ENCODE assay signal across 8 mouse cellular contexts in the genomic region with DNA sequence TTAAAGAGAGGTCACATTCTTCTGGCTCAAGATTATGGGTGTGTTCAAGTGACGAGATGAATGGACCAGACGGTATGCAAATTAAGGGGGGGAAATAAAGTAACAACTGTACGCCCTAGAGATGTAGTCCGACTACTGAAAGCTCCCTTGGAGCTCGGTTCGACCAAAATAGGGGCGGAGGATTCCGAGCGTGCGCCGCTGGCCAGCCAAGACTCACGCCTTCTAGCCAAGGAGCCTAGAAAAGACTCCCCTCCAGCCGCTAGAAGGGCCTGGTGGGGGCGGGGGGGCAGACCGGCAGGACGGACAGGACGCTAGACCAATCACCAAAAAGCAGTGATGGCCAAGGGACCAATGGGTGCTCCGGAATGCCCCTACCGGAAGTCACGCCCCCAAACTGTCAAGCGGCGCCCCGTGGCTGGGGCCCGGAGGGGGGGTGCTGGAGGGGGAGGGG. TPM values are rescaled to one million over a fixed set of nuclear protein-coding genes. Genes with fewer than 3 reads are reported as not detected.
A peak's percentile ranks its signal among the peaks of the same experiment; 100 is the strongest.
DNase-seq lines count a peak whose midpoint lies in the region; ATAC-seq and TF ChIP-seq lines count a peak whose summit lies in the region.

Gene Nt5m (plus strand): TSS at position 440 of the 451 bp plus-strand sequence.

- no peak for TF ChIP-seq POLR2A in bone marrow, adult 2 months (IDR thresholded peaks at IDR 0.05; ENCODE audit: borderline replicate concordance, control insufficient read depth, low read depth, low read length)

- peaks cover 33% of the 10 kb centered on the region for H3K36me3 ChIP-seq in embryonic facial prominence, embryonic 14.5 days (ENCODE audit: control insufficient read depth, insufficient read depth, low read length)
- H3K36me3 ChIP-seq in limb, embryonic 13.5 days, result peaks cover 27% of the 10 kb centered on the region
- peaks cover 20% of the 10 kb centered on the region for H3K36me3 ChIP-seq in midbrain, embryonic 15.5 days (replicated peaks)

- under 1% methylated on average over 24 of the region's 24 CpGs for WGBS in bone marrow, adult 2 months
- under 1% methylated on average over 16 of the region's 24 CpGs for WGBS in embryonic facial prominence, embryonic 14.5 days
- under 1% methylated on average over 24 of the region's 24 CpGs for WGBS in limb, embryonic 13.5 days
- under 1% methylated on average over 24 of the region's 24 CpGs for WGBS in midbrain, embryonic 15.5 days

- H3K27me3 ChIP-seq in embryonic facial prominence, embryonic 14.5 days (replicated peaks; ENCODE audit: control insufficient read depth, insufficient read depth, low read length), result no peaks in the 10 kb centered on the region
- H3K27me3 ChIP-seq in limb, embryonic 13.5 days, result no peaks in the 10 kb centered on the region
- H3K27me3 ChIP-seq in midbrain, embryonic 15.5 days (replicated peaks), result no peaks in the 10 kb centered on the region

- H3K4me1 ChIP-seq in bone marrow, adult 2 months (ENCODE audit: control insufficient read depth, insufficient read depth, low read length), result no peaks in the 10 kb centered on the region; the same call in 1 of the 2 replicates
- H3K4me1 ChIP-seq in embryonic facial prominence, embryonic 14.5 days (ENCODE audit: control insufficient read depth, insufficient read depth, low read length), result peaks cover 14% of the 10 kb centered on the region
- H3K4me1 ChIP-seq in limb, embryonic 13.5 days, result peaks cover 26% of the 10 kb centered on the region
- peaks cover 28% of the 10 kb centered on the region for H3K4me1 ChIP-seq in midbrain, embryonic 15.5 days

- H3K9ac ChIP-seq in embryonic facial prominence, embryonic 14.5 days (ENCODE audit: low read depth, low read length), result peak within 1 kb of the TSS; percentile 97
- H3K9ac ChIP-seq in limb, embryonic 13.5 days, result peak within 1 kb of the TSS; percentile 96
- peak within 1 kb of the TSS; percentile 99 for H3K9ac ChIP-seq in midbrain, embryonic 15.5 days

- H3K4me2 ChIP-seq in embryonic facial prominence, embryonic 14.5 days (ENCODE audit: low read depth, low read length), result peak within 1 kb of the TSS; percentile 74
- H3K4me2 ChIP-seq in limb, embryonic 13.5 days (replicated peaks), result peak within 1 kb of the TSS; percentile 67
- peak within 1 kb of the TSS; percentile 66 for H3K4me2 ChIP-seq in midbrain, embryonic 15.5 days

- peak; percentile 98 for DNase-seq in A20 (ENCODE audit: low read depth, low spot score)
- peak; percentile 97 for DNase-seq in embryonic facial prominence, embryonic 14.5 days (ENCODE audit: low spot score)
- peak; percentile 97 for DNase-seq in heart, adult 8-10 months (ENCODE audit: low spot score)
- DNase-seq in kidney, adult 9 months, result peak; percentile 95
- DNase-seq in spleen, adult 18-20 months, result peak; percentile 89 to 91

- ATAC-seq in embryonic facial prominence, embryonic 14.5 days (ENCODE audit: low read depth), result peak; percentile 97
- peak; percentile 96 for ATAC-seq in limb, embryonic 13.5 days (ENCODE audit: low FRiP score, low read depth)
- peak; percentile 98 for ATAC-seq in midbrain, embryonic 15.5 days (replicated peaks)

- peak within 1 kb of the TSS; percentile 92 for H3K27ac ChIP-seq in bone marrow, adult 2 months (ENCODE audit: control insufficient read depth, insufficient read depth, low read depth, low read length, poor library complexity)
- H3K27ac ChIP-seq in embryonic facial prominence, embryonic 14.5 days (replicated peaks; ENCODE audit: low read depth, low read length), result peak within 1 kb of the TSS; percentile 99
- H3K27ac ChIP-seq in limb, embryonic 13.5 days, result peak within 1 kb of the TSS; percentile 98
- H3K27ac ChIP-seq in midbrain, embryonic 15.5 days, result peak within 1 kb of the TSS; percentile 99

- H3K9me3 ChIP-seq in embryonic facial prominence, embryonic 14.5 days (ENCODE audit: control insufficient read depth, low read length), result no peaks in the 10 kb centered on the region
- no peaks in the 10 kb centered on the region for H3K9me3 ChIP-seq in limb, embryonic 13.5 days
- H3K9me3 ChIP-seq in midbrain, embryonic 15.5 days, result no peaks in the 10 kb centered on the region

- peak within 1 kb of the TSS; percentile 97 for H3K4me3 ChIP-seq in bone marrow, adult 2 months (replicated peaks; ENCODE audit: control insufficient read depth, low read depth, low read length)
- peak within 1 kb of the TSS; percentile 96 for H3K4me3 ChIP-seq in embryonic facial prominence, embryonic 14.5 days (ENCODE audit: low read depth, low read length)
- peak within 1 kb of the TSS; percentile 95 for H3K4me3 ChIP-seq in limb, embryonic 13.5 days
- peak within 1 kb of the TSS; percentile 97 for H3K4me3 ChIP-seq in midbrain, embryonic 15.5 days

- no peak for TF ChIP-seq CTCF in bone marrow, adult 2 months (IDR thresholded peaks at IDR 0.05; ENCODE audit: control insufficient read depth, insufficient read depth, low read length)

RNA-seq across cellular contexts. Expression of gene Nt5m, which starts in this region (rescaled TPM):
- 6.2 and 8.2 TPM in 2 replicates for polyA plus RNA-seq in bone marrow, adult 2 months (2011; ENCODE audit: insufficient read depth, insufficient read length, low replicate concordance, missing spikeins)
- polyA plus RNA-seq in embryonic facial prominence, embryonic 14.5 days (2014; fragmentation: Nextera tagmentation; extraction: Ambion mirVana), result 34.6 and 37.5 TPM in 2 replicates
- 10 to 100 TPM; 24.3 to 32.0 (median 26.8) TPM for total RNA-seq in heart, adult 8-10 months (2022)
- 40.3 and 44.8 TPM in 2 replicates for polyA plus RNA-seq in limb, embryonic 13.5 days (2015; fragmentation: Nextera tagmentation; extraction: Ambion mirVana)
- 77.6 and 78.2 TPM in 2 replicates for polyA plus RNA-seq in midbrain, embryonic 15.5 days (2015; fragmentation: Nextera tagmentation; extraction: Ambion mirVana)

Comparison
In these comparisons a context has a peak if more than half of its experiments do, and no peak if none do; other contexts are left out.
1. Peak in every context shown above with its lines: DNase-seq, ATAC-seq, H3K4me3 ChIP-seq and H3K27ac ChIP-seq.